Mouse (Mus musculus) midbrain, postnatal 0 days (tissue): ENCODE measurements around the gene Lmna. TPM values are rescaled to one million over a fixed set of nuclear protein-coding genes. Genes with fewer than 3 reads are reported as not detected.
A peak's percentile ranks its signal among the peaks of the same experiment; 100 is the strongest.

ENCODE experiments used
- ATAC-seq: fragments of 200-750 bp; cut with Nextera tagmentation; 2 replicates; pipeline ENCODE4 v1.8.0; 2017; ENCODE audit warnings: moderate number of reproducible peaks, mild to moderate bottlenecking, moderate TSS enrichment, moderate library complexity; ENCODE audit not compliant: low FRiP score
- DNase-seq: peaks from one replicate; pipeline ENCODE4 v3.0.0-alpha.2; 2015; ENCODE audit warnings: low spot score
- H3K27ac ChIP-seq: fragments of 300-500 bp; sonication (generic); 2 replicates; pipeline ENCODE4 v1.5.1; 2014; ENCODE audit warnings: low read depth, mild to moderate bottlenecking, low read length, mixed read lengths
- H3K27me3 ChIP-seq: fragments of 300-500 bp; sonication (generic); 2 replicates; pipeline ENCODE4 v1.6.1; 2014; ENCODE audit warnings: low read length, control low read depth, mixed read lengths; ENCODE audit not compliant: insufficient read depth
- H3K36me3 ChIP-seq: fragments of 300-500 bp; sonication (generic); 2 replicates; pipeline ENCODE4 v1.6.1; 2014; ENCODE audit warnings: low read length, control low read depth, mixed read lengths; ENCODE audit not compliant: insufficient read depth
- H3K4me1 ChIP-seq: fragments of 300-500 bp; sonication (generic); 2 replicates; pipeline ENCODE4 v1.6.1; 2014; ENCODE audit warnings: mild to moderate bottlenecking, control low read depth, antibody characterized with exemption, low read length, mixed read lengths; ENCODE audit not compliant: insufficient read depth
- H3K4me2 ChIP-seq: fragments of 300-500 bp; sonication (generic); 2 replicates; pipeline ENCODE4 v1.6.1; 2014; ENCODE audit warnings: low read depth, mild to moderate bottlenecking, low read length, mixed read lengths; ENCODE audit not compliant: poor library complexity, severe bottlenecking
- H3K4me3 ChIP-seq: fragments of 300-500 bp; sonication (generic); 2 replicates; pipeline ENCODE4 v1.5.1; 2014; ENCODE audit warnings: low read depth, mild to moderate bottlenecking, low read length, moderate library complexity
- H3K9ac ChIP-seq: fragments of 300-500 bp; sonication (generic); replicated peaks from 2 replicates; pipeline ENCODE4 v1.6.1; 2014; ENCODE audit warnings: mild to moderate bottlenecking, low read length, moderate library complexity, mixed read lengths; ENCODE audit not compliant: poor library complexity, severe bottlenecking
- H3K9me3 ChIP-seq: fragments of 300-500 bp; sonication (generic); 2 replicates; pipeline ENCODE4 v1.6.1; 2016; ENCODE audit warnings: low read length, control low read depth
- CTCF ChIP-seq: IDR thresholded peaks from 2 replicates; pipeline ENCODE4 v1.5.1; 2016; ENCODE audit warnings: antibody characterized with exemption, mild to moderate bottlenecking
- WGBS: fragments of 180-500 bp; shearing (Covaris S2); extraction: QIAGEN DNeasy Blood & Tissue Kit; methylation state at CpG from one replicate; pipeline ENCODE4 v1.1.7; 2014; 5-methylcytosine and 5-hydroxymethylcytosine counted together
- polyA plus RNA-seq: library from polyadenylated mRNA; unstranded; fragments of >200 nt; fragmentation: Nextera tagmentation; extraction: Ambion mirVana; gene quantifications from 2 replicates; pipeline ENCODE4 v1.2.1, GENCODE M21; 2015
- total RNA-seq: library from RNA; depleted of rRNA; stranded (reverse); fragments of >200 nt; gene quantifications from 2 replicates; pipeline ENCODE4 v1.2.3, GENCODE M21; 2014; rRNA removed

Lmna gene
- total RNA-seq (57.6 and 75.0 TPM in 2 replicates), polyA plus RNA-seq (74.1 and 77.2 TPM in 2 replicates)

DNA sequence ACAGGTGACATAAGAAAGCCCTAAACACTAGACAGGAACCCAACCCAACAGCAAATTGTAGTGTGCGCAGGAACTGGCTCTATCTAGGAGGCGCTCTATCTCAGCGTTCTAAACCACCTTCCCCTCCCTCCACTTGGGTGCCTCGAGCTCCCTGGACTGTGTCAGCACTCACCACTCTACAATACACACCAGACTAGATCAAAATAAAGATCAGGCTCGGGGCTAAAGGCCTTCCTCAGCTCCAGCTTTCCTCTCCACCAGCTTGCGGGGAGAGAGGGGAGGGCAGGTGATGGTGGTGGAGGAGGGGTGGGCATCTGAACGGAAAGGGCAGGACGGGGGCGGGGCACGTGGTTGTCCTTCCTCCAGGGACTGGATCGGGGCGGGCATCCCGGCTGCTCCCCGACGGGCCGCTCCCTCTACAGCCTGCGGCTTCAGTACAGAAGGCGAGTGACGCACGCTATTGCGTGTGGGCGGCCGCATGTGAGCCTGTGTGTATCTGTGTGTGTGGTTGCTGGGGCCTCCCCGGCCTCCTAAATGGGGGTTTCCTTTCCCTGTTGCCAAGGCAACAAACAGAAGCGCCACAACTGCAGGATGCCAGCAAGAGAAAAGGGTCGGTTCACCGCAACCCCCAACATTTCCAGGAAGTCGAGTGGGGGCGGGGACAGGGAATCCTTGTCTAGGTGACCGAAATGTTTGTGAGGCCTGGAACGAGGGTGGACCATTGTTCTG is at the start of gene Lmna:
Gene Lmna (minus strand): TSS at position 265 of the 729 bp plus-strand sequence.
- H3K27me3 ChIP-seq, result no peaks in the 10 kb centered on the region
- H3K9me3 ChIP-seq, result no peaks in the 10 kb centered on the region
- H3K4me1 ChIP-seq, result peaks cover 6% of the 10 kb centered on the region
- WGBS, result under 1% methylated on average over 31 of the region's 31 CpGs
- TF ChIP-seq CTCF, result peak; percentile 69
- DNase-seq (peak; percentile 94), ATAC-seq (peak; percentile 94)
- peak within 1 kb of the TSS; percentile 61 for H3K4me2 ChIP-seq
- H3K27ac ChIP-seq, result peak within 1 kb of the TSS; percentile 84
- peak within 1 kb of the TSS; percentile 59 for H3K9ac ChIP-seq
- peak within 1 kb of the TSS; percentile 39 for H3K4me3 ChIP-seq
- no peaks in the 10 kb centered on the region for H3K36me3 ChIP-seq

DNA sequence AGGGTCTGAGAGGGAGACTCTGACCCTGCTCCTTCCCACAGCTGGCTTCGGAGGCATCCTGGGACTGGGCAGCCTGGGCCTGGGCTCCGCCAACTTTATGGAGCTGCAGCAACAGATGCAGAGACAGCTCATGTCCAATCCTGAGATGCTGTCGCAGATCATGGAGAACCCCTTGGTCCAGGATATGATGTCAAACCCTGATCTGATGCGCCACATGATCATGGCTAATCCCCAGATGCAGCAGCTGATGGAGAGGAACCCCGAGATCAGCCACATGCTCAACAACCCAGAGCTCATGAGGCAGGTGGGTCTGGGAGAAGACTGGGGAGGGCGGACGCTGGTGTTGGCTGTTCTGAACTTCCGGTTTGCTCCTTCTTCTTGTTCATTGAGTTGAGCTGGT is 46.9 kb upstream of the Lmna start:
- no peaks in the 10 kb centered on the region for H3K4me1 ChIP-seq
- 0 out of 2 replicates have a peak overlapping the region, but pooled peaks have one; percentile 2 for H3K9ac ChIP-seq
- ATAC-seq (no peak), DNase-seq (no peak)
- H3K36me3 ChIP-seq, result peaks cover 44% of the 10 kb centered on the region
- no peak overlapping the region for H3K27ac ChIP-seq
- no peak overlapping the region for H3K4me2 ChIP-seq
- 93% methylated on average over 8 of the region's 8 CpGs for WGBS
- H3K4me3 ChIP-seq, result no peak overlapping the region
- H3K27me3 ChIP-seq, result no peaks in the 10 kb centered on the region
- no peak for TF ChIP-seq CTCF
- H3K9me3 ChIP-seq, result no peaks in the 10 kb centered on the region

DNA sequence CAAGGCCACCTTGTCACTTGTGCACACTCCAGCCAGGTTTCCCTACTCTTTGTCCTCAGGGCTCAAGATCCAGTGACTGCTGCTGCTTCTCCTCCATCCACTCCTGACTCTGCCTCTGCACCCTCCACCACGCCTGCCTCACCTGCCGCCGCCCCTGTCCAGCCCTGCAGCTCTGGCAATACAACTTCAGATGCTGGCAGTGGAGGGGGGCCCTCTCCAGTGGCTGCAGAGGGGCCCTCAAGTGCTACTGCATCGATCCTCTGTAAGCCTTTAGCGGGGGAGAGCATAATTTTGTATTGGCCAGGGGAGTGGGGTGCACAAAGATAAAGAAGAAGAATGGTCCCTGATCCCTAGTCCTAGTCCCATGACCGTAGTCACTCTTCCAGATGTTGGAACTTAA is 46.0 kb upstream of the Lmna start:
- Histone ChIP-seq H3K4me2 (no peak overlapping the region), H3K4me3 (no peak overlapping the region), H3K27me3 (no peaks in the 10 kb centered on the region), H3K36me3 (peaks cover 41% of the 10 kb centered on the region), H3K9me3 (no peaks in the 10 kb centered on the region), H3K4me1 (no peaks in the 10 kb centered on the region), H3K9ac (no peak overlapping the region), H3K27ac (no peak overlapping the region)
- no peak for ATAC-seq
- no peak for TF ChIP-seq CTCF
- no peak for DNase-seq
- WGBS, result 97% methylated on average over 6 of the region's 6 CpGs

DNA sequence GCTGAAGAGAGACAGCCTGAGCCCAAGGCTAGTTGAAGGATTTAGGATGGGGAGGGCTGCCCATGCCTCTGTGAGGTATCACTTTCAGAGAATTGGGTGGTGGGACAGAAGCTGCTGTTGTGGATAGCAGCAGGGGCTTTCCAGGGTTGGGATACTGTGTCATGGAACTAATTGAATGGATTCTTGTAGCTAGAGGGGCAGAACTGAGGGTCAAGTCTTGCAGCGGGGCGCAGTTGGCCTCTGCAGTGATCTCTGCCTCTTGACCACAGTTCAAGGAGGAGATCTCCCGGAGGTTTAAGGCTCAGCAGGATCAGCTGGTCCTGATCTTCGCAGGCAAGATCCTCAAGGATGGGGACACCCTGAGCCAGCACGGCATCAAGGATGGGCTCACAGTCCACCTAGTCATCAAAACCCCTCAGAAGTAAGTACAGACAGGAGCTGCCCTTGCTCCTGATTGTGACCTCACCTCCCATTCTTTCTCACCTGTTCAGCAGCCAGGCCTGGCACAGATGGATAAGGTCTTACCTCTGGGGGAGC is 45.4 kb upstream of the Lmna start:
- WGBS, result 78% methylated on average over 5 of the region's 5 CpGs
- Histone ChIP-seq H3K9ac (peak overlapping the region; percentile 33; the same call in 1 of the 2 replicates), H3K4me2 (peak overlapping the region; percentile 70), H3K36me3 (peaks cover 36% of the 10 kb centered on the region), H3K4me3 (no peak overlapping the region), H3K9me3 (no peaks in the 10 kb centered on the region), H3K27ac (no peak overlapping the region), H3K4me1 (no peaks in the 10 kb centered on the region), H3K27me3 (no peaks in the 10 kb centered on the region)
- no peak for DNase-seq
- ATAC-seq, result no peak
- no peak for TF ChIP-seq CTCF

- H3K27me3 ChIP-seq, result no peaks in the 10 kb centered on the region
- peak; percentile 32 for ATAC-seq
- H3K36me3 ChIP-seq, result peaks cover 27% of the 10 kb centered on the region
- under 1% methylated on average over 40 of the region's 41 CpGs for WGBS
- no peaks in the 10 kb centered on the region for H3K4me1 ChIP-seq
- H3K9me3 ChIP-seq, result no peaks in the 10 kb centered on the region
- DNase-seq, result peak; percentile 66
- H3K27ac ChIP-seq, result peak overlapping the region; percentile 89
- H3K4me3 ChIP-seq, result peak overlapping the region; percentile 77
- peak; percentile 37; the same call in 1 of the 2 replicates for TF ChIP-seq CTCF
- H3K4me2 ChIP-seq, result peak overlapping the region; percentile 70
- H3K9ac ChIP-seq, result peak overlapping the region; percentile 86
These were observed 44.3 kb upstream of the Lmna start for GRCm38 (mm10) chr3:88553880-88554586.
